Mouse (Mus musculus): ENCODE data around the gene Pnmal2. TPM values are rescaled to one million over a fixed set of nuclear protein-coding genes. Genes with fewer than 3 reads are reported as not detected.

The Pnmal2 gene
- total and polyA plus RNA-seq, 2 experiments from 2014 or later = 106 to 139 TPM

DNA sequence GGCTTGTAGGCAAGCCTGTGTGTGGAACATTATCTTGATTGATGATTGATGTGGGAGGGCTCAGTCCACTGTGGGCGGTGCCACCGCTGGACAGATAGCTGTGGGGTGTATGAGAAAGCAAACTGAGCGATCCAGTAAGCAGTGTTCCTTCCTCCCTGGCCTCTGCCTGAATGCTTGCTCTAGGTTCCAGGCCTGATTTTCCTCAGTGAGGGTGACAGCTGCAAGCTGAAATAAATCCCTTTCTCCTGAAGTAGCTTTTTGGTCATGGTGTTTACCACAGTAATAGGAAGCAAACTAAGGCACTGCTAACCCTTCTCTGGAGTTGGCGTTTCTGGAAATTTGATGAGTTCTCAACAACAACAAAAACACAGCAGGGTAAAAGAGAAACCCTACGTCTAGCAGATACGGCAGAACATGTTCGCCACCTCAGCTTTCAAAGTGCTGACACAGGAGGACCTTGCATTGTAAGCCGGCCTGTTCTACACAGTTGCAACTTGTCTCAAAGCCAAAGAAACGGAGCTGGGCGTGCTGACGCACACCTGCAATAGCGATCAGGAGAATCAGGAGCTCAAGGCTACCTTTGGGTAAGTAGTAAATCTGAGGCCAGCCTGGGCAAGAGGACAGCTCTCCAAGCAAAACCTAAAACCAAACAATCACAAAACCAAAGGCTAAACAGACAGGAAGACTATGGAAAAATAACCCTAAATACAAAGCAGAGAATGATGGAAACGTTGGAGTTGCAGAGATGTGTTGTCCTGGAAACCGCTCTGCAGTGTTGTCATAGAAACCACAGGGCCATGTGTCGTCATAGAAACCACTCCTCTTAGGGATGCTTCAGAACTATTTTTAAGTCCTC is 12.2 kb downstream of the Pnmal2 start:
- no peaks in the 10 kb centered on the region for H3K27me3 ChIP-seq (ENCODE audit: insufficient read depth, low read length)
- WGBS = 19% methylated on average over 15 of the region's 15 CpGs
- H3K36me3 ChIP-seq (ENCODE audit: insufficient read depth, low read length) = no peaks in the 10 kb centered on the region
- peak overlapping the region; percentile 77 for H3K27ac ChIP-seq
- H3K4me3 ChIP-seq (ENCODE audit: low read length) = no peak overlapping the region
- no peaks in the 10 kb centered on the region for H3K9me3 ChIP-seq (ENCODE audit: low read length)
- H3K4me1 ChIP-seq (ENCODE audit: insufficient read depth, low read length) = peaks cover 22% of the 10 kb centered on the region
- TF ChIP-seq CTCF (IDR thresholded peaks at IDR 0.05; ENCODE audit: low read depth) = no peak
- no peak overlapping the region for H3K9ac ChIP-seq (replicated peaks; ENCODE audit: low read length)
- DNase-seq (ENCODE audit: low spot score) (peak; percentile 82), ATAC-seq (peak; percentile 52; the same call in 1 of the 2 replicates)
- H3K4me2 ChIP-seq (ENCODE audit: low read depth, low read length) = no peak overlapping the region; the same call in 1 of the 2 replicates

- Histone ChIP-seq H3K4me1 (ENCODE audit: insufficient read depth, low read length) (peaks cover 22% of the 10 kb centered on the region), H3K27ac (peak within 1 kb of the TSS; percentile 91)
- no peak for TF ChIP-seq CTCF (IDR thresholded peaks at IDR 0.05; ENCODE audit: low read depth)
These were observed 15.2 kb downstream of the Pnmal2 start, which contains the start of gene Pnmal1 for GRCm38 (mm10) chr7:16959539-16960187. TSS of gene Pnmal1 (plus strand) at chr7:16959679.

GRCm38 (mm10) chr7:16961678-16962077 is 17.2 kb downstream of the Pnmal2 start:
- no peak for ATAC-seq
- TF ChIP-seq CTCF (IDR thresholded peaks at IDR 0.05; ENCODE audit: low read depth) = no peak
- no peak overlapping the region for H3K4me3 ChIP-seq (ENCODE audit: low read length)

More at GRCm38 (mm10) chr7:16959539-16960187, 15.2 kb downstream of the Pnmal2 start, which contains the start of gene Pnmal1:
- H3K36me3 ChIP-seq (ENCODE audit: insufficient read depth, low read length) = no peaks in the 10 kb centered on the region
- DNase-seq (ENCODE audit: low spot score) = peak; percentile 98
- peak within 1 kb of the TSS; percentile 64 for H3K4me2 ChIP-seq (ENCODE audit: low read depth, low read length)
- no peaks in the 10 kb centered on the region for H3K27me3 ChIP-seq (ENCODE audit: insufficient read depth, low read length)
- peak within 1 kb of the TSS; percentile 37 for H3K4me3 ChIP-seq (ENCODE audit: low read length)
- H3K9ac ChIP-seq (replicated peaks; ENCODE audit: low read length) = peak within 1 kb of the TSS; percentile 43
- 4% methylated on average over 17 of the region's 17 CpGs for WGBS
- H3K9me3 ChIP-seq (ENCODE audit: low read length) = no peaks in the 10 kb centered on the region
- ATAC-seq = peak; percentile 93

DNA sequence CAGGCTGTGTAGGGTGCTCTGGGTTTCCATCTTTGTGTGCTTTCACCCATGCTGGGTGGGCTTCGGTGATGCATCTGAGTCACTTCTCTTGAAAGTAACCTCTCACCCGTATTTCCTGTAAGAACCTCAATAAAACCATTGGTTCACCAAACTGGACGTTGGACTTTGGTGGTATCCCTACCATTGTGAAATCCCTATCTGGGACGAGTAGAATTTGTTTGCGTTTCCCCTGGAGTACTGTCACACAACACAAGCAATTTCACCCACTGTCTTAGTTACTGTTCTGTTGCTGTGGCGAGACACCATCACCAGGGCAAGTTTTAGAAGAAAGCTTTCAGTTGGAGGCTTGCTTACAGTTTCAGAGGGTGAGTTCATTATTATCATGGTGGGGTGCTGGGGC is 23.9 kb downstream of the Pnmal2 start:
- no peaks in the 10 kb centered on the region for H3K36me3 ChIP-seq (ENCODE audit: insufficient read depth, low read length)
- no peaks in the 10 kb centered on the region for H3K4me1 ChIP-seq (ENCODE audit: insufficient read depth, low read length)
- WGBS = 86% methylated on average over 6 of the region's 6 CpGs
- TF ChIP-seq CTCF (IDR thresholded peaks at IDR 0.05; ENCODE audit: low read depth) = no peak
- DNase-seq (ENCODE audit: low spot score) (no peak), ATAC-seq (no peak)
- H3K4me3 ChIP-seq (ENCODE audit: low read length) = no peak overlapping the region
- no peak overlapping the region for H3K9ac ChIP-seq (replicated peaks; ENCODE audit: low read length)
- H3K27ac ChIP-seq = no peak overlapping the region
- no peak overlapping the region for H3K4me2 ChIP-seq (ENCODE audit: low read depth, low read length)
- H3K9me3 ChIP-seq (ENCODE audit: low read length) = no peaks in the 10 kb centered on the region
- H3K27me3 ChIP-seq (ENCODE audit: insufficient read depth, low read length) = no peaks in the 10 kb centered on the region

More at GRCm38 (mm10) chr7:16961678-16962077, 17.2 kb downstream of the Pnmal2 start:
- Histone ChIP-seq H3K4me2 (ENCODE audit: low read depth, low read length) (no peak overlapping the region), H3K4me1 (ENCODE audit: insufficient read depth, low read length) (peaks cover 18% of the 10 kb centered on the region), H3K9ac (replicated peaks; ENCODE audit: low read length) (no peak overlapping the region), H3K9me3 (ENCODE audit: low read length) (no peaks in the 10 kb centered on the region), H3K27me3 (ENCODE audit: insufficient read depth, low read length) (no peaks in the 10 kb centered on the region), H3K36me3 (ENCODE audit: insufficient read depth, low read length) (no peaks in the 10 kb centered on the region), H3K27ac (no peak overlapping the region)
- no peak for DNase-seq (ENCODE audit: low spot score)
- WGBS = 83% methylated on average over 5 of the region's 5 CpGs

DNA sequence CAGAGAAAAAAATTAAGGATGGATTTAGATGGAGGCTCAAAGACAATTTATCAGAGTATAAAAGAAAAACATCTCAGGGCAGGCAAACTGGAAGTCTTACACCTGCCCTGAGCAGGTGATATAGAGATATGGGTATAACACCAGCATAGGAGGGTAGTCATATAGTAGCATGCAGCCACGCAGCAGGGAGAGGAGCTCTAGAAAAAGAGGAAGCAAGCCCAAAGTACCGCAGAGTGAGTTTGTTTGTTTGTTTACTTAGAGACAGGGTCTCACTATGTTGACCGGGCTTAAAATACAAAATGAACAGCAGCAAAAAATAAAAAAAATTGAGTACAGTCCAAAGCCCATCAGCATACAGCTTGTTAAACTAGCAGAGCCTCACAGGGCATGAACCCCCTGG is 26.7 kb downstream of the Pnmal2 start:
- Histone ChIP-seq H3K4me1 (ENCODE audit: insufficient read depth, low read length) (no peaks in the 10 kb centered on the region), H3K9me3 (ENCODE audit: low read length) (no peaks in the 10 kb centered on the region), H3K9ac (replicated peaks; ENCODE audit: low read length) (no peak overlapping the region), H3K4me2 (ENCODE audit: low read depth, low read length) (no peak overlapping the region), H3K27ac (no peak overlapping the region), H3K36me3 (ENCODE audit: insufficient read depth, low read length) (no peaks in the 10 kb centered on the region), H3K27me3 (ENCODE audit: insufficient read depth, low read length) (no peaks in the 10 kb centered on the region), H3K4me3 (ENCODE audit: low read length) (no peak overlapping the region)
- 85% methylated on average over 3 of the region's 3 CpGs for WGBS
- DNase-seq (ENCODE audit: low spot score) (no peak), ATAC-seq (no peak)
- TF ChIP-seq CTCF (IDR thresholded peaks at IDR 0.05; ENCODE audit: low read depth) = no peak

- WGBS = 30% methylated on average over 6 of the region's 6 CpGs
- ATAC-seq = peak; percentile 88
- H3K4me1 ChIP-seq (ENCODE audit: insufficient read depth, low read length) = no peaks in the 10 kb centered on the region
- H3K9ac ChIP-seq (replicated peaks; ENCODE audit: low read length) = no peak overlapping the region
- no peaks in the 10 kb centered on the region for H3K9me3 ChIP-seq (ENCODE audit: low read length)
- no peak for TF ChIP-seq CTCF (IDR thresholded peaks at IDR 0.05; ENCODE audit: low read depth)
- no peaks in the 10 kb centered on the region for H3K36me3 ChIP-seq (ENCODE audit: insufficient read depth, low read length)
- H3K4me3 ChIP-seq (ENCODE audit: low read length) = no peak overlapping the region
- DNase-seq (ENCODE audit: low spot score) = peak; percentile 51
- H3K4me2 ChIP-seq (ENCODE audit: low read depth, low read length) = no peak overlapping the region
- H3K27ac ChIP-seq = no peak overlapping the region
- no peaks in the 10 kb centered on the region for H3K27me3 ChIP-seq (ENCODE audit: insufficient read depth, low read length)
These were observed 29.5 kb downstream of the Pnmal2 start for GRCm38 (mm10) chr7:16974018-16974417.
